ENCODE assay signal across 11 mouse cellular contexts in the genomic region with DNA sequence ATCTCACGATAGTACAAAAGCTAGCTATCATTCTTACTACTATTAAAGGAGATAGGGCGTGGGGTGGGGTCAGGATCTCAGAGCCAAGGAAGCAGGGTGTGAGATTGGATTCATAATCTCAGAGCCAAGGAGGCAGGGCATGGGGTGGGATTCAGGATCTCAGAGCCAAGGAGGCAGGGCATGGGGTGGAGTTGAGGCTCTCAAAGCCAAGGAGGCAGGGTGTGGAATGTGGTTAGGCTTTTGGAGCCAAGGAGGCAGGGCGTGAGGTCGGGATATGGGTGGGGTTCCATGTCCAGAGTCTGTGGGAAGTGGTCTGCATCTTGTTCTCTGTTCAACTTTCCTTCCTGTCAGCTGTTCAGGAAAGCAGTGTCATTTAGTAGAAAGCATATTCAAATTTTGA. TPM values are rescaled to one million over a fixed set of nuclear protein-coding genes. Genes with fewer than 3 reads are reported as not detected.
DNase-seq lines count a peak whose midpoint lies in the region; ATAC-seq and TF ChIP-seq lines count a peak whose summit lies in the region.
"Had no signal": no experiment of that assay in that cellular context is flagged by ENCODE, and none has a peak within 500 bp of the region (broad histone marks: within the 10 kb centered on the region; RNA-seq: fewer than 3 reads in every experiment).

No protein-coding gene starts in this region.

- no peak for TF ChIP-seq CTCF in kidney, adult 2 months (conservative IDR thresholded peaks at IDR 0.05; ENCODE audit: insufficient read depth, insufficient read length, low read depth, low read length)

- H3K4me3 ChIP-seq in embryonic facial prominence, embryonic 14.5 days (ENCODE audit: low read depth, low read length): no peak overlapping the region
- no peak overlapping the region for H3K4me3 ChIP-seq in embryonic facial prominence, embryonic 10.5 days
- no peak overlapping the region for H3K4me3 ChIP-seq in kidney, adult 2 months (ENCODE audit: insufficient read depth, low read depth, low read length)
- H3K4me3 ChIP-seq: erythroblast, embryonic 14.5 days; hindbrain, embryonic 15.5 days had no signal

- H3K27ac ChIP-seq in embryonic facial prominence, embryonic 14.5 days (replicated peaks; ENCODE audit: low read depth, low read length): no peak overlapping the region
- H3K27ac ChIP-seq in embryonic facial prominence, embryonic 10.5 days (replicated peaks): no peak overlapping the region
- H3K27ac ChIP-seq in kidney, adult 2 months (ENCODE audit: insufficient read depth, low read depth, low read length): no peak overlapping the region
- H3K27ac ChIP-seq: hindbrain, embryonic 15.5 days had no signal

- H3K9me3 ChIP-seq in embryonic facial prominence, embryonic 14.5 days (ENCODE audit: control insufficient read depth, low read length): peaks cover 5% of the 10 kb centered on the region; the same call in 1 of the 2 replicates
- no peaks in the 10 kb centered on the region for H3K9me3 ChIP-seq in embryonic facial prominence, embryonic 10.5 days
- H3K9me3 ChIP-seq: hindbrain, embryonic 15.5 days had no signal

- peak; percentile 66 for DNase-seq in embryonic facial prominence, embryonic 14.5 days (ENCODE audit: low spot score)
- DNase-seq in embryonic facial prominence, embryonic 10.5 days (ENCODE audit: low spot score): no peak
- DNase-seq in gastrocnemius, postnatal 25 days: peak; percentile 71
- DNase-seq in kidney, adult 2 months: peak; percentile 74
- DNase-seq in lung, postnatal 25 days (ENCODE audit: low spot score): peak; percentile 89
- DNase-seq in B cell, adult 2 months: no peak
- no peak for DNase-seq in cerebellum, adult 11 months
- no peak for DNase-seq in adipocyte (ENCODE audit: low spot score)
- DNase-seq: cerebellum, adult 8-10 months had no signal

- 0 out of 2 replicates have a peak, but pooled peaks have one; percentile 37 for ATAC-seq in embryonic facial prominence, embryonic 14.5 days (ENCODE audit: low read depth)

- H3K27me3 ChIP-seq in embryonic facial prominence, embryonic 14.5 days (replicated peaks; ENCODE audit: control insufficient read depth, insufficient read depth, low read length): no peaks in the 10 kb centered on the region
- no peaks in the 10 kb centered on the region for H3K27me3 ChIP-seq in embryonic facial prominence, embryonic 10.5 days (replicated peaks; ENCODE audit: low read depth, poor library complexity, severe bottlenecking)
- no peaks in the 10 kb centered on the region for H3K27me3 ChIP-seq in kidney, adult 2 months (replicated peaks; ENCODE audit: control insufficient read depth, insufficient read depth, low read length)
- H3K27me3 ChIP-seq: hindbrain, embryonic 15.5 days had no signal

- WGBS in embryonic facial prominence, embryonic 14.5 days: 76% methylated on average over 4 of the region's 4 CpGs
- WGBS in embryonic facial prominence, embryonic 10.5 days: 83% methylated on average over 4 of the region's 4 CpGs
- WGBS in kidney, adult 2 months: 70% methylated on average over 4 of the region's 4 CpGs

- TF ChIP-seq POLR2A in kidney, adult 2 months (IDR thresholded peaks at IDR 0.05; ENCODE audit: low read depth, low read length): no peak

- peaks cover 7% of the 10 kb centered on the region; the same call in 1 of the 2 replicates for H3K4me1 ChIP-seq in embryonic facial prominence, embryonic 14.5 days (ENCODE audit: control insufficient read depth, insufficient read depth, low read length)
- no peaks in the 10 kb centered on the region for H3K4me1 ChIP-seq in embryonic facial prominence, embryonic 10.5 days
- H3K4me1 ChIP-seq in kidney, adult 2 months (ENCODE audit: control insufficient read depth, insufficient read depth, low read length): no peaks in the 10 kb centered on the region
- H3K4me1 ChIP-seq: hindbrain, embryonic 15.5 days had no signal

- H3K9ac ChIP-seq in embryonic facial prominence, embryonic 14.5 days (ENCODE audit: low read depth, low read length): no peak overlapping the region
- H3K9ac ChIP-seq: hindbrain, embryonic 15.5 days had no signal

- 0 out of 2 replicates have a peak, but pooled peaks cover 8% of the 10 kb centered on the region for H3K36me3 ChIP-seq in embryonic facial prominence, embryonic 14.5 days (ENCODE audit: control insufficient read depth, insufficient read depth, low read length)
- H3K36me3 ChIP-seq in embryonic facial prominence, embryonic 10.5 days (replicated peaks): peaks cover 4% of the 10 kb centered on the region; the same call in 1 of the 2 replicates
- H3K36me3 ChIP-seq in kidney, adult 2 months (ENCODE audit: control insufficient read depth, insufficient read depth, low read length): no peaks in the 10 kb centered on the region
- H3K36me3 ChIP-seq: hindbrain, embryonic 15.5 days had no signal

- H3K4me2 ChIP-seq in embryonic facial prominence, embryonic 14.5 days (ENCODE audit: low read depth, low read length): no peak overlapping the region
- H3K4me2 ChIP-seq: hindbrain, embryonic 15.5 days had no signal

RNA-seq across cellular contexts. Expression of a gene that starts 16.6 kb away (rescaled TPM):
- polyA plus RNA-seq in embryonic facial prominence, embryonic 14.5 days (2014; fragmentation: Nextera tagmentation; extraction: Ambion mirVana): 17.5 and 19.3 TPM in 2 replicates
- polyA plus RNA-seq in embryonic facial prominence, embryonic 10.5 days (2016; fragmentation: Nextera tagmentation; extraction: Ambion mirVana): 17.0 and 18.2 TPM in 2 replicates
- 10 to 100 TPM; 19.7 to 21.5 TPM for total RNA-seq in gastrocnemius, postnatal 25 days (2021)
- polyA plus RNA-seq in kidney, adult 2 months (2012; rRNA removed): 9.8 and 11.9 TPM in 2 replicates

Comparison
In these comparisons a context has a peak if more than half of its experiments do, and no peak if none do; other contexts are left out.
1. DNase-seq: peak in embryonic facial prominence, embryonic 14.5 days (single experiment), gastrocnemius, postnatal 25 days (single experiment), kidney, adult 2 months (single experiment) and lung, postnatal 25 days (single experiment); none in embryonic facial prominence, embryonic 10.5 days (single experiment), B cell, adult 2 months (0 of 2), cerebellum, adult 11 months (single experiment) and adipocyte (single experiment).